Mouse (Mus musculus) lung, embryonic 14.5 days (tissue): ENCODE data around the gene Abca1. TPM values are rescaled to one million over a fixed set of nuclear protein-coding genes. Genes with fewer than 3 reads are reported as not detected.

Experiments used
- ATAC-seq: fragments of 200-750 bp; cut with Nextera tagmentation; 2 replicates; pipeline ENCODE4 v1.8.0; 2017; ENCODE audit warnings: mild to moderate bottlenecking, moderate TSS enrichment, moderate library complexity; ENCODE audit not compliant: insufficient read depth
- DNase-seq: peaks from one replicate; pipeline ENCODE4 v3.0.0-alpha.2; 2015
- H3K27ac ChIP-seq: fragments of 300-500 bp; sonication (generic); 2 replicates; pipeline ENCODE4 v1.5.1; 2014; ENCODE audit warnings: low read depth, mild to moderate bottlenecking, moderate library complexity
- H3K27me3 ChIP-seq: fragments of 300-500 bp; sonication (generic); 2 replicates; pipeline ENCODE4 v1.6.1; 2014; ENCODE audit warnings: low read length, control low read depth; ENCODE audit not compliant: insufficient read depth
- H3K36me3 ChIP-seq: fragments of 300-500 bp; sonication (generic); 2 replicates; pipeline ENCODE4 v1.6.1; 2014; ENCODE audit warnings: control low read depth; ENCODE audit not compliant: insufficient read depth
- H3K4me1 ChIP-seq: fragments of 300-500 bp; sonication (generic); 2 replicates; pipeline ENCODE4 v1.6.1; 2014; ENCODE audit warnings: antibody characterized with exemption, control low read depth; ENCODE audit not compliant: insufficient read depth
- H3K4me2 ChIP-seq: fragments of 300-500 bp; sonication (generic); 2 replicates; pipeline ENCODE4 v1.6.1; 2014; ENCODE audit warnings: mild to moderate bottlenecking
- H3K4me3 ChIP-seq: fragments of 300-500 bp; sonication (generic); 2 replicates; pipeline ENCODE4 v1.5.1; 2014; ENCODE audit warnings: low read depth, low read length
- H3K9ac ChIP-seq: fragments of 300-500 bp; sonication (generic); 2 replicates; pipeline ENCODE4 v1.6.1; 2014
- H3K9me3 ChIP-seq: fragments of 300-500 bp; sonication (generic); 2 replicates; pipeline ENCODE4 v1.6.1; 2016; ENCODE audit warnings: low read depth, low read length, control low read depth
- CTCF ChIP-seq: IDR thresholded peaks from 2 replicates; pipeline ENCODE4 v1.5.1; 2016; ENCODE audit warnings: antibody characterized with exemption, low read depth
- WGBS: fragments of 180-500 bp; shearing (Covaris S2); extraction: QIAGEN DNeasy Blood & Tissue Kit; methylation state at CpG from one replicate; pipeline ENCODE4 v1.1.7; 2014; 5-methylcytosine and 5-hydroxymethylcytosine counted together
- polyA plus RNA-seq: library from polyadenylated mRNA; unstranded; fragments of >200 nt; fragmentation: Nextera tagmentation; extraction: Ambion mirVana; gene quantifications from 2 replicates; pipeline ENCODE4 v1.2.1, GENCODE M21; 2014

The Abca1 gene
- polyA plus RNA-seq, 1 experiment from 2014 or later, result 13.6 TPM

GRCm38 (mm10) chr4:53131538-53131937 lies 28.2 kb downstream of the Abca1 start:
- no peak overlapping the region for H3K4me3 ChIP-seq
- no peak overlapping the region for H3K4me2 ChIP-seq
- no peaks in the 10 kb centered on the region for H3K27me3 ChIP-seq
- no peaks in the 10 kb centered on the region for H3K4me1 ChIP-seq
- H3K9me3 ChIP-seq, result no peaks in the 10 kb centered on the region
- H3K27ac ChIP-seq, result no peak overlapping the region
- DNase-seq (no peak), ATAC-seq (no peak)
- no peak for TF ChIP-seq CTCF
- H3K36me3 ChIP-seq, result peaks cover 52% of the 10 kb centered on the region
- WGBS, result 83% methylated on average over 5 of the region's 5 CpGs
- no peak overlapping the region for H3K9ac ChIP-seq

DNA sequence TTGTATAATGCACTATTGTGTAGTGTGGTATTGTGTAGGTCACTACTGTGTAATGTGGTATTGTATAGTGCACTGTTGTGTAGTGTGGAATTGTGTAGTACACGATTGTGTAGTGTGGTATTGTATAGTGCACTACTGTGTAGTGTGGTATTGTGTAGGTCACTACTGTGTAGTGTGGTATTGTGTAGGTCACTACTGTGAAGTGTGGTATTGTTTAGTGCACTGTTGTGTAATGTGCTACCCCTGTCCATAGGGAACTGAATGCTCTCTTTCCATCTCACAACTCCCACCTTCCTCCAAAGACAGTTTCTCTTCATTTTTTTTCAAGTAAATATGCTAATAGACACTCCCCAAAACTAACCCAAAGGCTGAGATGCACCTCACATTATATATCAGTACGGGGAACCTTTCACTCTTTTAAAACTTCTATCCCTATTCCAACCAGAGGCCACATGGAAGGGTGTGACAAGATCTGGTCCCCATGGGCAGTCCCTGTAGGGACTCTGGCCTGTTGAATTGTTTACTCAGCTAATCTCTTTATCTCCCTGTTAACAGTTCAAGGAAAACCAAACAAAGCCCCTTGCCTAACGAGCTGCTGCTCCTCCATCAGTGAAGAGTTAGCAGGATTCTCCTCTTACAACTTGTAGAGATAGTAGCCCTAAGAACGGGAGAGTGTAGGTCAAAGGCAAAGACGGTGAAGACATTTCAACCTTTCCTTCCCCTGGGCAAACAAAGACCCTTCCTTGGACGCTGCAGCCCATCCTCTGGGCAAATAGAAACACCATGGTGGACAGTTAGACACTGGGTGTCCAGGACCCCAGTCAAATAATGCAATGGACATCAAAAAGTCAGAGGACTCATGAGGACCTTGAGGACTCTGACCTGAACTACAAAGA lies 28.8 kb downstream of the Abca1 start:
- DNase-seq, result no peak
- Histone ChIP-seq H3K4me2 (no peak overlapping the region), H3K27ac (no peak overlapping the region), H3K9ac (no peak overlapping the region), H3K9me3 (no peaks in the 10 kb centered on the region), H3K4me1 (no peaks in the 10 kb centered on the region), H3K27me3 (no peaks in the 10 kb centered on the region), H3K4me3 (no peak overlapping the region), H3K36me3 (peaks cover 57% of the 10 kb centered on the region)
- WGBS, result 35% methylated on average over 6 of the region's 6 CpGs
- TF ChIP-seq CTCF, result no peak
- ATAC-seq, result no peak; the same call in 1 of the 2 replicates

- no peaks in the 10 kb centered on the region for H3K4me1 ChIP-seq
- DNase-seq, result no peak
- H3K9me3 ChIP-seq, result no peaks in the 10 kb centered on the region
- TF ChIP-seq CTCF, result no peak
- peaks cover 57% of the 10 kb centered on the region for H3K36me3 ChIP-seq
- H3K27me3 ChIP-seq, result no peaks in the 10 kb centered on the region
- no peak for ATAC-seq
- H3K4me2 ChIP-seq, result no peak overlapping the region
- H3K4me3 ChIP-seq, result no peak overlapping the region
- 83% methylated on average over 11 of the region's 11 CpGs for WGBS
- H3K9ac ChIP-seq, result no peak overlapping the region
- H3K27ac ChIP-seq, result no peak overlapping the region
Measured at GRCm38 (mm10) chr4:53129716-53130301, 29.9 kb downstream of the Abca1 start.

DNA sequence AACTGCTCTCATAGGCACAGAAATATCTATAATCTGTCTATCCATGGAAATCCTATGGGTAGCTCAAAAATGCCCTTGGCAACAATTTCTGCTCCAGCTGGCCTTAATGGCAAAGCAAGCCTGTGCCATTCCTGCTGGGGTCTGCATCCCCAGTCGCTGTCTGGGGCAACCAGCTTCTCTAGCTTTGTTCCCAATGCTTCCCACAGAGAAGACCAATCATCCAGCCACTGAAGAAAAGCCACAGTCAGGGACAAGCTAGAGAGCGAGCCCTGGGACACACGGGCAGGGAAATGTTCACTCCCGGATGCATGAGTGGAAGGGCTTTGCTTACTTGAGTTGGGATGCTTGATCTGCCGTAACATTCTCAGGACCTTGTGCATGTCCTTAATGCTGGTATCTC lies 32.4 kb downstream of the Abca1 start:
- no peaks in the 10 kb centered on the region for H3K9me3 ChIP-seq
- WGBS, result 90% methylated on average over 5 of the region's 5 CpGs
- DNase-seq (no peak), ATAC-seq (no peak)
- H3K9ac ChIP-seq, result no peak overlapping the region
- TF ChIP-seq CTCF, result no peak
- H3K27ac ChIP-seq, result no peak overlapping the region
- H3K4me2 ChIP-seq, result no peak overlapping the region
- no peak overlapping the region for H3K4me3 ChIP-seq
- peaks cover 60% of the 10 kb centered on the region for H3K36me3 ChIP-seq
- H3K27me3 ChIP-seq, result no peaks in the 10 kb centered on the region
- no peaks in the 10 kb centered on the region for H3K4me1 ChIP-seq

DNA sequence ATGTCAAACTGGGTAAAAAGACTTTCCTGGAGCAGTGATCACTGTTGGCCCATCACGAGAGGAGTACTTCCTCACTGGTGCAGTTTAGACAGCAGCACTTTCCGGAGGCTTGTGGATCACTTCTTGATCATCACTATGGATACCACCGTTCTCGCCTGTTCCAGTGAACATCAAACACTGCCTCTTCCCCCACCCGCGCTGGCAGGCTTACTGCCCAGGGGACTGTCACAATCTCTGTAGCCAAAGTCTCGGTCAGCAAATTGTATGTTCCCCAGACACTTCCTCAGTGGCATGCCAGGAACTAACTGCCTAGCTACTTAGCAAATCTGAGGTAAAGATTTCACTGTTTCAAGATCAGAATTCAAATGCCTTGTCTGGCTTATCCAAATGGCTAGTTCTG lies 32.9 kb downstream of the Abca1 start:
- H3K4me2 ChIP-seq, result no peak overlapping the region
- ATAC-seq, result no peak
- TF ChIP-seq CTCF, result no peak

DNA sequence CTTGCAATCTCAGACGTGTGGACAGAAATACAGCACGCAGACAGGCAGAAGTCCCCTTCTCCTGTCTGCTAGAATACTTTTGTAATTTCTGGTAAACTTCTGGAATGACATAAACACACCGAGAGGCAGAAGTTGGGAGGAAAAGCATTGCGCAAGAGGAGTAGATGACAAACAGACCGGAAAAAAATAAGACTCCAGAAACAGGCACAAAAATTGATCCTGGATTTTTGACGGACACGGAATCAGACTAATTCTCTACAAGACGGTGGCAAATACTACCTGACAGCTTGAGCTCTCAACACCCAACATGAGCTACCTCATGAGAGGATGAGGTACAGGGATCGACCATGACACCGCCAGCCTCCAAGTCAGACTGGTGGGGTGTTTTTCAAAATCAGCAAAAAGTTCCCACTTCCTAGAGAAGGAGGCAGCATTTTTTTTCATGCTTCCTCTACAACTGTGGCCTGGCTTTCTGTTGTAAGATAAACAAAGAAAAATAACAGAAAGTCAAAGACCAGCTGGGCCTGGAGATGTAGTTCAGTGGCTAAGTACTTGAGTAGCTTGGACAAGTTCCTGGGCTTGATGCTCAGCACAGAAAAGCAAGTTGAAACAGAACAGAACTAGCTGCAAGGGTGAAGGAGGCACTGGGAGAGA lies 34.7 kb downstream of the Abca1 start:
- Histone ChIP-seq H3K27me3 (no peaks in the 10 kb centered on the region), H3K4me3 (no peak overlapping the region), H3K9ac (no peak overlapping the region), H3K4me2 (no peak overlapping the region), H3K9me3 (no peaks in the 10 kb centered on the region), H3K27ac (peak overlapping the region; percentile 33; the same call in 1 of the 2 replicates), H3K4me1 (0 out of 2 replicates have a peak, but pooled peaks cover 2% of the 10 kb centered on the region), H3K36me3 (peaks cover 41% of the 10 kb centered on the region)
- whole genome bisulfite sequencing, result 79% methylated on average over 10 of the region's 10 CpGs
- peak; percentile 48 for DNase-seq
- TF ChIP-seq CTCF, result no peak
- no peak for ATAC-seq

More for the DNA sequence above, 32.9 kb downstream of the Abca1 start:
- H3K4me1 ChIP-seq, result 0 out of 2 replicates have a peak, but pooled peaks cover 1% of the 10 kb centered on the region
- H3K36me3 ChIP-seq, result peaks cover 57% of the 10 kb centered on the region
- WGBS, result 96% methylated on average over 7 of the region's 7 CpGs
- H3K9ac ChIP-seq, result no peak overlapping the region
- H3K27ac ChIP-seq, result no peak overlapping the region
- DNase-seq, result no peak
- H3K4me3 ChIP-seq, result no peak overlapping the region
- H3K9me3 ChIP-seq, result no peaks in the 10 kb centered on the region
- no peaks in the 10 kb centered on the region for H3K27me3 ChIP-seq

DNA sequence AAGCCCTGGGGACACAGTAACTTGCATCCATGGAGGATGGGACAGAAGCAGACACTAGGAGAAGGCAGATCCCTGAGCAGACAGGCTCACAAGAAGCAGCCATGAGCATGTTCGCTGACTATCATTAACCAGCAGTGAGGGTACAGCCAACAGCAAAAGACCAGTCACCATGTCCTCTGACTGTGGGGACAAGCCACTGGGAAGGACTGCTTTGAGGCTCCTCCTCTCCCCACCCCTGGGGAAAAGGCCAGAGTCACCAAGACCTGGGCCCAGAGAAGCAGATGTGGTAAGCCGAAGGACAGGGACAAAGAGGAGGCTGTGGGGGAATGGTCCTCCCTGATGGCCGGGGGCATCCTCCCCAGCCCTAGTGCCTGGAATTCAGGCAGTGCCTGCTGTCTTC lies 37.4 kb downstream of the Abca1 start:
- Histone ChIP-seq H3K27me3 (no peaks in the 10 kb centered on the region), H3K9me3 (no peaks in the 10 kb centered on the region), H3K4me1 (0 out of 2 replicates have a peak, but pooled peaks cover 2% of the 10 kb centered on the region), H3K4me2 (no peak overlapping the region), H3K4me3 (no peak overlapping the region), H3K9ac (no peak overlapping the region), H3K27ac (no peak overlapping the region), H3K36me3 (peaks cover 17% of the 10 kb centered on the region)
- no peak for TF ChIP-seq CTCF
- WGBS, result 82% methylated on average over 3 of the region's 3 CpGs
- ATAC-seq (0 out of 2 replicates have a peak, but pooled peaks have one; percentile 4), DNase-seq (no peak)
